Mouse (Mus musculus) c-Kit-positive CD71-positive TER-119-positive erythroid progenitor cells, embryonic 14.5 days (primary cell): ENCODE results near the gene Hhatl.

Source experiments
- DNase-seq: peaks from one replicate; pipeline ENCODE4 v3.0.0-alpha.2; 2013; ENCODE audit warnings: low spot score

Gene Hhatl

GRCm38 (mm10) chr9:121759091-121760081 lies 32.9 kb downstream of the Hhatl start, which contains the start of gene Zfp651:
Zfp651 (plus strand) TSS chr9:121759330.
- DNase-seq = no peak

GRCm38 (mm10) chr9:121757835-121758814 lies 34.2 kb downstream of the Hhatl start:
- DNase-seq = no peak

- no peak for DNase-seq
Observed at GRCm38 (mm10) chr9:121757432-121757831, 34.9 kb downstream of the Hhatl start.

- DNase-seq = no peak
Observed at GRCm38 (mm10) chr9:121756785-121757184, 35.5 kb downstream of the Hhatl start.

- DNase-seq = no peak
Observed at GRCm38 (mm10) chr9:121754624-121755023, 37.7 kb downstream of the Hhatl start.

GRCm38 (mm10) chr9:121752774-121753173 lies 39.5 kb downstream of the Hhatl start:
- DNase-seq = no peak

- no peak for DNase-seq
Observed at GRCm38 (mm10) chr9:121744051-121744450, 48.3 kb downstream of the Hhatl start.

- DNase-seq = no peak
Observed at GRCm38 (mm10) chr9:121741168-121741567, 51.1 kb downstream of the Hhatl start.

- no peak for DNase-seq
Observed at GRCm38 (mm10) chr9:121740490-121740889, 51.8 kb downstream of the Hhatl start.
